Mouse (Mus musculus) liver, adult 2 months (tissue): ENCODE measurements around the gene Tceal8. TPM values are rescaled to one million over a fixed set of nuclear protein-coding genes. Genes with fewer than 3 reads are reported as not detected.
"Not testable (repeated sequence)": the region's sequence is repeated elsewhere in the genome, so short reads cannot be mapped to it uniquely, and the experiment has no call there.

Source experiments
- DNase-seq: peaks from one replicate; pipeline ENCODE4 v3.0.0-alpha.2; 2011; ENCODE audit warnings: low read depth, low spot score; ENCODE audit errors: extremely low read depth
- H3K27ac ChIP-seq: fragments of 200-500 bp; replicated peaks from 2 replicates; pipeline ENCODE4 v1.5.1; 2012; ENCODE audit warnings: low read depth, mild to moderate bottlenecking, control low read depth, inconsistent platforms, low read length; ENCODE audit not compliant: insufficient read depth
- H3K27me3 ChIP-seq: fragments of 200-500 bp; 2 replicates; pipeline ENCODE4 v1.6.1; 2012; ENCODE audit warnings: mild to moderate bottlenecking, moderate library complexity, low read length, inconsistent platforms; ENCODE audit not compliant: control insufficient read depth, insufficient read depth
- H3K36me3 ChIP-seq: fragments of 200-500 bp; 2 replicates; pipeline ENCODE4 v1.6.1; 2012; ENCODE audit warnings: low read length, inconsistent platforms; ENCODE audit not compliant: control insufficient read depth, insufficient read depth
- H3K4me1 ChIP-seq: fragments of 200-500 bp; 2 replicates; pipeline ENCODE4 v1.6.1; 2011; ENCODE audit warnings: low read length; ENCODE audit not compliant: control insufficient read depth, insufficient read depth
- H3K4me3 ChIP-seq: fragments of 200-500 bp; 2 replicates; pipeline ENCODE4 v1.5.1; 2011; ENCODE audit warnings: low read depth, mild to moderate bottlenecking, control low read depth, low read length, moderate library complexity; ENCODE audit not compliant: insufficient read depth
- H3K79me2 ChIP-seq: fragments of 200-500 bp; 2 replicates; pipeline ENCODE4 v1.6.1; 2012; ENCODE audit warnings: inconsistent platforms, mild to moderate bottlenecking, low read length, moderate library complexity; ENCODE audit not compliant: control insufficient read depth, insufficient read depth
- H3K9ac ChIP-seq: fragments of 200-500 bp; 2 replicates; pipeline ENCODE4 v1.6.1; 2012; ENCODE audit warnings: low read depth, mild to moderate bottlenecking, control low read depth, inconsistent platforms, low read length
- CTCF ChIP-seq: fragments of 200-500 bp; IDR thresholded peaks from 2 replicates; pipeline ENCODE4 v1.5.1; 2011; ENCODE audit warnings: low read depth, low read length, control low read depth
- POLR2A ChIP-seq: fragments of 200-500 bp; IDR thresholded peaks from 2 replicates; pipeline ENCODE4 v1.6.1; 2011; ENCODE audit warnings: low read length, control low read depth; ENCODE audit not compliant: insufficient read depth; ENCODE audit errors: extremely low read depth
- WGBS: fragments of 180-500 bp; shearing (Covaris S2); methylation state at CpG from one replicate; pipeline ENCODE4 v1.1.7; 2018; 5-methylcytosine and 5-hydroxymethylcytosine counted together
- polyA plus RNA-seq: library from polyadenylated mRNA; depleted of rRNA; stranded (reverse); fragments of >200 nt; gene quantifications from 2 replicates; pipeline ENCODE4 v1.2.3, GENCODE M21; 2012; rRNA removed
- total RNA-seq: library from RNA; depleted of rRNA; stranded (reverse); fragments of >200 nt; gene quantifications from 2 replicates; pipeline ENCODE4 v1.2.3, GENCODE M21; 2014; rRNA removed

The Tceal8 gene
- total RNA-seq (19.1 and 31.2 TPM in 2 replicates), polyA plus RNA-seq (3.1 and 5.1 TPM in 2 replicates)

GRCm38 (mm10) chrX:136172118-136172551 lies at the start of gene Tceal8:
Gene Tceal8 (minus strand): TSS chrX:136172342.
- Histone ChIP-seq H3K9ac (peak within 1 kb of the TSS; percentile 77), H3K36me3 (no peaks in the 10 kb centered on the region), H3K4me1 (no peaks in the 10 kb centered on the region), H3K4me3 (peak within 1 kb of the TSS; percentile 67), H3K27ac (peak within 1 kb of the TSS; percentile 80), H3K27me3 (no peaks in the 10 kb centered on the region), H3K79me2 (no peaks in the 10 kb centered on the region)
- TF ChIP-seq CTCF (no peak), POLR2A (no peak)
- DNase-seq: peak; percentile 85
- 0% methylated on average over 10 of the region's 10 CpGs for WGBS

DNA sequence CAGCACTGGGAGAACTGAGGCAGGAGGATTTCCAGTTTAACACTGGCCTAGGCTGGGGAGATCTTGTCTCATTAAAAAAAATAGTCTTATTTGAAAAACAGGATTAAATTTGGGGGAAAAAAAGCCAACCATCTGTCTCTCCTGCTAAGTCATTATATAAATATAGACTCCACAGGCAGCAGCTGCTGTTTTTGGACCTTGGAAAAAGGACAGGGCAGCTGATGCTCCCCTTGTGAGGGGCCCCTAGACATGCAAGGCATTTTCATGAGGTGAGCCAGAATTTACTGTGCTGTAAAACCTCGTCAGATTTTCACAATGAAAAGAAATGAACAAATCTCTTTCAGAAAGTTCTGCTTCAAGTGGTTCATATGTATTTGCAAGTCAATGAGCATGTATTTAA lies 44.2 kb upstream of the Tceal8 start:
- no peak overlapping the region for H3K27ac ChIP-seq
- H3K4me1 ChIP-seq: no peaks in the 10 kb centered on the region
- DNase-seq: no peak
- 64% methylated on average over 1 of the region's 1 CpGs for WGBS
- H3K9ac ChIP-seq: no peak overlapping the region
- TF ChIP-seq POLR2A: no peak
- TF ChIP-seq CTCF: no peak
- H3K4me3 ChIP-seq: no peak overlapping the region
- no peaks in the 10 kb centered on the region for H3K36me3 ChIP-seq
- H3K27me3 ChIP-seq: no peaks in the 10 kb centered on the region
- no peaks in the 10 kb centered on the region for H3K79me2 ChIP-seq

DNA sequence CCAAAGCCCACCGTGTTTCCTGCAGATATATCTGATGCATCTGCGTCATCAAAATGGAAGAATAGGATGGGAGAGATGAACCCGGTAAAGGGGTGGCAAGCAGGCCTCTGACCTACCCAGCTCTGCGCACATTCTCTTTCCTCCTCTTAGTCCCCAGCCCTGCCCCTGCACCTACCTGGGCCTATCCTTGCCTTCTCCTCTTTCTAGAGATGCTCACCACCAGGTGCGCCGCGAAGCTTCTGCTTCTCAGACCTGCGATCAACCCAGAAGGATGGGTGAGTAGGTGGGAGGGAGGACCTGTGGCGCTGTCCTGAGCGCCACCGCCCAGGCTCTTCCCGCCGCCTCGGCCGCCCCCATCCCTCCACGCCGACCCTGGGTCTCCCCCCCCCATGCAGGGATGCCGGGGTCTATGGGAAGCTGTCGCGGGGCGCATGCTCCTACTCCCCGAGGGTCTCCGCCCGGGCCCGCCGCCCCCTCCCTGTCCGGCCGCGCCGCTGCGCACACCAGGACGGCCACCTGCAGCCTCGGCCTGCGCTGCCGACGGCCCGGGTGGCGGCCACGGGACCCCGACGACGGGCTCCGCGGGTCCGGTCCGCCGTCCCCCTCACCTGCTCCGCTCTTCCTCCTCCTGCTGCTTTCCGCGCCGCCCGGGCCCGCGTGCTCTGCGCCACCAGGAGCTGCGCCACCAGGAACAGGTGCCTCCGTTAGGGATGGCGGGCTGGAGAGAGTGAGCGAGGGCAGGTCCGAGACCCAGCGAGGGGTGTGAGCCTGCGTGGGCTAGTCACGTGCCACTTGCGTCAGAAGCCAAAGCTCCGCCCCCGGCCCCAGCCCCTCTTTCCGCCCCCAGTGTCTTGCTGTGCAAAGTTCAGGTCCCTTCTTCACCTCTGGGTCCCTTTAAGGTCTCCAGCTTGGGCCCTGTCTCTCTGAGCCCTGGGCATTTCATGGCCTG lies 42.9 kb upstream of the Tceal8 start, which contains the start of the genes Tceal7 and Bex1:
TSS of gene Tceal7 (plus strand) at position 51 of the 949 bp plus-strand sequence.
TSS of gene Bex1 (minus strand) at position 785 of the 949 bp plus-strand sequence.
- DNase-seq, H3K4me1 ChIP-seq, H3K9ac ChIP-seq, H3K79me2 ChIP-seq, H3K27ac ChIP-seq, H3K4me3 ChIP-seq, H3K27me3 ChIP-seq, H3K36me3 ChIP-seq: not testable (repeated sequence)
- 23% methylated on average over 6 of the region's 67 CpGs for WGBS

- Histone ChIP-seq H3K27ac (no peak overlapping the region), H3K79me2 (no peaks in the 10 kb centered on the region), H3K27me3 (no peaks in the 10 kb centered on the region), H3K36me3 (no peaks in the 10 kb centered on the region), H3K4me1 (no peaks in the 10 kb centered on the region), H3K4me3 (no peak overlapping the region), H3K9ac (no peak overlapping the region)
- TF ChIP-seq CTCF (no peak), POLR2A (no peak)
- DNase-seq: no peak
- WGBS: 79% methylated on average over 2 of the region's 2 CpGs
Observed at GRCm38 (mm10) chrX:136213396-136213795, 41.3 kb upstream of the Tceal8 start.

DNA sequence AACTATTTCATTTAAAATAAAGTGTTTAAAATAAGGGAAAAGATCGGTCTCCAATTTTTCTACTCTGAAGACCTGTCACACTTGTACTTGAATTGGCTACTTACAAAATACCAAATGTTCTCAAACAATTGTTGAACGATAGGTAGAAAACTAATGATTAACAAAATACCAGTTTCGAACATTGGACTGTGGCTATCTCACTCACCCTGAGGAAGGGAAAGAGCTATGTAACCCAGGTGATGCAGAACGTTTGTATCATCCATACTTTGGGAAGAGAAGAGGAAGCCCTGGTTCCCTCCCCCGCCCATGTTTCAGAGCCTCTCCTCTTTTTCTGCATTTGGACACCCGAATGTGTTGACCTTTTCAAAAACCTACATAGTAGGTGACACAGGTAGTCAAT lies 32.3 kb upstream of the Tceal8 start:
- no peaks in the 10 kb centered on the region for H3K79me2 ChIP-seq
- TF ChIP-seq CTCF (no peak), POLR2A (no peak)
- no peaks in the 10 kb centered on the region for H3K36me3 ChIP-seq
- 31% methylated on average over 6 of the region's 6 CpGs for WGBS
- H3K27ac ChIP-seq: no peak overlapping the region
- H3K27me3 ChIP-seq: no peaks in the 10 kb centered on the region
- H3K4me1 ChIP-seq: peaks cover 4% of the 10 kb centered on the region; the same call in 1 of the 2 replicates
- DNase-seq: peak; percentile 12
- no peak overlapping the region for H3K9ac ChIP-seq
- H3K4me3 ChIP-seq: no peak overlapping the region

DNA sequence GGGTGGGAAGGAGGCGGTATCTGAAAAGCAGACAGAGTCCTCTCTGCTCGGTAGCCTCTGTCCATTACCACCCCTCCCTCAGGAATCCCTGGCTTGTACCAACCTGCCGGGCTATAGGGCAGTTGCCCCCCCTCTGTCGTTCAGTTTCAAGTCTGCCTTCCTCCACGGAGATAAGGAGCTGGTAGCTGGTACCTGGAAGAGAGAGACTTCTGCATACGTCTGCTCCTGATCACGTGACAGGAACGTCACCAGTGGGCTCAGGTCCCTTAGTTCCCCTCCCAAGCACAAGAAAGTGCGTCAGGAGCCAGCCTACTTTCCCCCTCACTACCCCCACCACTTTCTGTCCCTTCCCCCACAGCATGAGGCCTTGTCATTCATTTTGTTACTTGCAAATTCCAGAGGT lies 31.5 kb upstream of the Tceal8 start, which contains the start of gene Tceal5:
TSS of gene Tceal5 (minus strand) at position 213 of the 403 bp plus-strand sequence.
- no peak within 1 kb of the TSS for H3K9ac ChIP-seq
- no peaks in the 10 kb centered on the region for H3K36me3 ChIP-seq
- no peaks in the 10 kb centered on the region for H3K79me2 ChIP-seq
- no peak within 1 kb of the TSS for H3K27ac ChIP-seq
- no peak for TF ChIP-seq CTCF
- TF ChIP-seq POLR2A: no peak
- 6% methylated on average over 9 of the region's 9 CpGs for WGBS
- H3K27me3 ChIP-seq: no peaks in the 10 kb centered on the region
- DNase-seq: no peak
- no peak within 1 kb of the TSS for H3K4me3 ChIP-seq
- peaks cover 4% of the 10 kb centered on the region; the same call in 1 of the 2 replicates for H3K4me1 ChIP-seq
